Mouse (Mus musculus) megakaryocyte-erythroid progenitor cell, adult 5-6 weeks (primary cell): Measurements from ENCODE around the gene Nxt1. TPM values are rescaled to one million over a fixed set of nuclear protein-coding genes. Genes with fewer than 3 reads are reported as not detected.

ENCODE experiments used
- ATAC-seq: replicated peaks from 2 replicates; pipeline ENCODE4 v1.8.0; 2016; ENCODE audit warnings: mild to moderate bottlenecking, inconsistent platforms; ENCODE audit not compliant: severe bottlenecking, poor library complexity, low FRiP score, low TSS enrichment
- total RNA-seq, 2 experiments: library from RNA; stranded (forward) in 1 of 2; stranded (reverse) in 1 of 2; fragments of 200-1000, 215-1000 nt in 1 of 2; fragments of >200 nt in 1 of 2; fragmentation: Nextera tagmentation in 1 of 2; gene quantifications; 2 replicates each; pipeline ENCODE4 v1.2.3; 2014 to 2017

Nxt1 gene
- total RNA-seq (2014; fragmentation: Nextera tagmentation) = 52.4 and 72.0 TPM in 2 replicates
- total RNA-seq (2017) = 29.0 and 31.2 TPM in 2 replicates

- ATAC-seq = peak; percentile 98
Observed at GRCm38 (mm10) chr2:148672199-148673096, at the start of gene Nxt1. TSS of gene Nxt1 (plus strand) at chr2:148672601.

- ATAC-seq = no peak
Observed at GRCm38 (mm10) chr2:148623067-148623466, 49.3 kb upstream of the Nxt1 start.

GRCm38 (mm10) chr2:148624484-148624883 is 47.9 kb upstream of the Nxt1 start:
- no peak for ATAC-seq

GRCm38 (mm10) chr2:148627011-148627471 is 45.4 kb upstream of the Nxt1 start:
- no peak for ATAC-seq

DNA sequence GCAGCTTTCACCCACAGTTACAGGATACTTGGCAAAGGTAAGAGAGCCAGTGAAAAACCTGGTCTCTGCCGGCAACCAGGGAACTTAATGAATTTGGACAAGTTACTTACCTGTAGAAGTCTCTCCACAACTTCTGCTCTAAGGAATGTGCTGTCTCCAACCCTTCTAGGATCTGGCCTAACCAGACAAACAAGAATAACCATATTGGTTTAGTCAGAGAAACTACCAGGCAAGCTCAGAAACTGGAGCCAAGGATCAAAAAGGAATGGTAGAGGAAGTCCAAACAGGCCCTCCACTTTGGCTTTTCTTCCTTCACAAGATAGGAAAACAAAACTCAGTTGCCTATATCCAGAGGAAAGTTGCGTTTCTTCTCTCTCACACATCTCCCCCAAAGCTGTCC is 41.4 kb upstream of the Nxt1 start:
- ATAC-seq = no peak

- ATAC-seq = no peak
Observed at GRCm38 (mm10) chr2:148631602-148632001, 40.8 kb upstream of the Nxt1 start.

DNA sequence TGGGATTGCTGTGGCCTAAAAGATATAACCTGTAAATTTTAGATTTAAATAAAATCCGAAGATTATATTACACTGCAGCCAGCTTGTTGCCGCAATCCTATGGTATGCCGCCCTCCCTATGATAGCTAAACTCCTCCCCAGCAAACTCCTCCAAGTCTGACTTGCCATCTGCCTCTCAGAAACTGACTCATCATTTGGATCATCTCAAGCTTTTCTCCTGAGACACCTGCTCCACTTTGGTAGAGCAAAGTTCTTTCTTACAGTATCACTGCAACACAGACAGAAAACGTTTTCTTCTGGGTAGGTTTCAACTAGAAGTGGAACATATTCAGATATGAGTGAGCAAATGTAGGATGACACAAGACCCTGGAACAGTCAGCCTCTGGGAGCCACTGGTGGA is 37.9 kb upstream of the Nxt1 start:
- ATAC-seq = no peak

DNA sequence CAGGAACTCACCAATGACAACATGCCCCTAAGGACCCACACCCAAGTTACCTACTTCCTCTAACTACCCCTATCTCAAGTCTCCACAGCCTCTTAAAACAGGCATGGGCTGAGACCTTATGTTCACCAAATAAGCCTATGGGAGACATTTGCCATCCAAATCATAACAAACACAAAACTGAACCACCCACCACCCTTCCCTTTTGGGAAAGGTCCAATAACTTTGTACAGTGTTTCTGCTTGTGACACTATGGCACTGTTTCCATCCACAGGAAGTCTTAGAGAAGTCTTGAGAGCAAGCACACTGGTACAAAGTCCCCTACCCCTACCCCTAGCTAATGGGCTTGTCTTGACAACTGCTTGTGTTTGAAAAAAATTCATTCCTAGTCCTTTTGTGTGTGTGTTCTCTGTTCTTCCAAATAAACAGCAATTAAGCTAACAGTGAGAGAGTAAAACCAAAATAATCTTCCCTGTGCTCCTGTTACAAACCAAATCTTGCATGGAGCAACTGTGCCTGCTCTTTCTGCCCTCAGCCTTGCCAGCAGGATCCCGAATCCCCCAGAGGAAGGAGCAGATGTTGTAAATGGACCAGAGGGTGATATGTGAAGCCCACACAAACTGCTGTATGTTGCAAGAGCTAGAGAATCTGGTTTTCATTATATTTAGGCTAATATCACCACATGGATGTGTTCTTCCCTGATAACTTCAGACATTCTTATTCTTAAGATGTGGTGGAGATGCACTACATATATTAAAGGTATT is 29.6 kb upstream of the Nxt1 start:
- no peak for ATAC-seq

- no peak for ATAC-seq
Observed at GRCm38 (mm10) chr2:148644421-148645000, 27.9 kb upstream of the Nxt1 start.

- ATAC-seq = no peak
Observed at GRCm38 (mm10) chr2:148650587-148651357, 21.6 kb upstream of the Nxt1 start.

- ATAC-seq = peak; percentile 99
Observed at GRCm38 (mm10) chr2:148654961-148655360, 17.4 kb upstream of the Nxt1 start.

- ATAC-seq = no peak
Observed at GRCm38 (mm10) chr2:148663458-148663857, 8.9 kb upstream of the Nxt1 start.

DNA sequence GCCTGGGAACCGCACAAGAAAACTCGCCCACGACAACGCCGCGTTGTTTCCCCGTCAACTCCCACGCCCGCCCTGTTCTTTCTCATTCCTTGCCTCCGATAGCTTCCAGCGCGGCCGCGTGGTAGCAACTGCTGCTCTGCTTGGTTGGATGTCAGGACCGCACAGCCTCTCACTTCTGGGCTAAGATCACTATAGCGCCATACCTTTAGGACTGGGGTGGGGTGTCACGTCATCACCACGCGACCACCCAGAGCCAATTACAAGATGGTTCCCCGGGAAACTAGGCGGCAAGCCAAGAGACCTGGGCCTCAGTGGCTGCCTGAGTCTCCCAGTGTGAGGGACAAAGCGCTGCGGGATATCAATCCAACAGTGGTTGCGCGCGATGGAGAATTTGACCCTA is 5.4 kb downstream of the Nxt1 start:
- ATAC-seq = no peak

- no peak for ATAC-seq
Observed at GRCm38 (mm10) chr2:148679346-148679745, 6.9 kb downstream of the Nxt1 start.

DNA sequence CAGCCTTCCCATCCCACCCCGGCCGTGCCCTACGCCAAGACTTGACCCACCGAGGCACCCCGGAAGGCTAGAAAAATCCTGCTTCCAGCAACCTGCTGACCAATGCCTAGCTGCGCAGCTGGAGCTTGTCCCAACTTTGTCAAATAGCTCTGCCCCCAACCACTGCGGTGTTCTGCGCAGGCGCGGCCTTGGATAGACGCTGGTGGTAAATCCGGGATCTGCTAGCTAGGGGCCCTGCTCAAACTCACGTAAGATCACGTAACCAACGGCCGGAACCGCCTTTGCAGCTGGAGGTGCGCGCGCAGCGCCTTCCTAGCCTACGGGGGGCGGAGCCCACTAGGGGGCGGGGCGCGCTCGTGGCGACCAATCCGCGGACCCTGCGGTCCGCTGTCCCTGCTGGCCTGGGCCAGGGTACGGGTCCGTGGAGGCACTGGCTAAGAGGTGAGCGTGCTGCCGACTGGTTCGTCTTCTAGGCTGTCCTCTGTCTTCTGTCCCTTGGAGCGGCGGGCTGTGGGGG is 8.4 kb downstream of the Nxt1 start, which contains the start of gene Gzf1:
Gzf1 (plus strand) TSS at position 249 of the 517 bp plus-strand sequence.
- ATAC-seq = peak; percentile 84

GRCm38 (mm10) chr2:148681461-148681891 is 9.1 kb downstream of the Nxt1 start:
- ATAC-seq = peak; percentile 70

DNA sequence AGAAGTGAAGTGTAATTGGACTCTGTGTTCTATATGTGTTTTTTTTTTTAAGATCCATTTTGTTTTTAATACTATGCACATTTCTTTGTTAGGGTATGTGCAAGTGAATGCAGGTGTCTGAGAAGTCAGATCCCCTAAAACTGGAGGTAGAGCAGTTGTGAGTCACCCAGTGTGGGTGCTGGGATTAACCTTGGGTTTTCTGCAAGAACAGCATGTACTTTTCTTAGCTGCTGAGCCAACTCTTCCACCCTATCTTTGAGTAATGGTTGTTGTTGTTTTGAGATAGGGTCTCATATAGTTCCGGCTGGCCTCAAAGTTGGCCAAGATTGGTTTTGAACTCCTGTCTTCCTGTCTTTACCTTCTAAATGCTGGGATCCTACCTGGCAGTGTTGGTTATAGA is 10.6 kb downstream of the Nxt1 start:
- no peak for ATAC-seq

- no peak for ATAC-seq
Observed at GRCm38 (mm10) chr2:148684972-148685371, 12.6 kb downstream of the Nxt1 start.

GRCm38 (mm10) chr2:148685709-148686108 is 13.3 kb downstream of the Nxt1 start:
- no peak for ATAC-seq
